Mouse (Mus musculus) thymus, postnatal 10 days (tissue): ENCODE measurements around the gene Htr6.

Source experiments
- DNase-seq, 2 experiments: peaks; one replicate each; pipeline ENCODE4 v3.0.0; 2021; ENCODE audit warnings: low spot score in 2 of 2

Htr6 gene

GRCm38 (mm10) chr4:139075041-139075711 is at the start of gene Htr6:
TSS of gene Htr6 (minus strand) at chr4:139075570.
- DNase-seq = no peak

- DNase-seq = no peak
These were observed 49.6 kb upstream of the Htr6 start for GRCm38 (mm10) chr4:139124940-139125339.

- no peak for DNase-seq
These were observed 47.2 kb upstream of the Htr6 start for GRCm38 (mm10) chr4:139122557-139122956.

- DNase-seq = no peak
These were observed 45.6 kb upstream of the Htr6 start for GRCm38 (mm10) chr4:139120998-139121397.

GRCm38 (mm10) chr4:139120281-139120814 is 45.0 kb upstream of the Htr6 start:
- no peak for DNase-seq

GRCm38 (mm10) chr4:139116356-139117063 is 41.1 kb upstream of the Htr6 start:
- DNase-seq = no peak

- no peak for DNase-seq
These were observed 40.4 kb upstream of the Htr6 start for GRCm38 (mm10) chr4:139115721-139116120.

- DNase-seq = no peak
These were observed 37.1 kb upstream of the Htr6 start for GRCm38 (mm10) chr4:139112482-139112881.

GRCm38 (mm10) chr4:139111421-139111820 is 36.1 kb upstream of the Htr6 start:
- no peak for DNase-seq

- no peak for DNase-seq
These were observed 35.5 kb upstream of the Htr6 start for GRCm38 (mm10) chr4:139110858-139111257.

GRCm38 (mm10) chr4:139105453-139105852 is 30.1 kb upstream of the Htr6 start:
- DNase-seq = no peak

GRCm38 (mm10) chr4:139101546-139101945 is 26.2 kb upstream of the Htr6 start:
- DNase-seq = no peak

- DNase-seq = no peak
These were observed 25.0 kb upstream of the Htr6 start for GRCm38 (mm10) chr4:139100326-139100725.

GRCm38 (mm10) chr4:139096201-139096600 is 20.8 kb upstream of the Htr6 start:
- no peak for DNase-seq

GRCm38 (mm10) chr4:139095406-139095805 is 20.0 kb upstream of the Htr6 start:
- no peak for DNase-seq

- no peak for DNase-seq
These were observed 17.8 kb upstream of the Htr6 start for GRCm38 (mm10) chr4:139093196-139093530.

GRCm38 (mm10) chr4:139092356-139093195 is 17.2 kb upstream of the Htr6 start, which contains the start of gene Nbl1:
TSS of gene Nbl1 (minus strand) at chr4:139092993.
- no peak for DNase-seq

- DNase-seq = no peak
These were observed 16.3 kb upstream of the Htr6 start for GRCm38 (mm10) chr4:139091478-139092355.

- DNase-seq = no peak
These were observed 15.7 kb upstream of the Htr6 start for GRCm38 (mm10) chr4:139091066-139091465.

- no peak for DNase-seq
These were observed 15.1 kb upstream of the Htr6 start for GRCm38 (mm10) chr4:139090303-139090940.
